Mouse (Mus musculus) layer of hippocampus, postnatal 36 days (tissue): ENCODE results near the gene Tbc1d20. TPM values are rescaled to one million over a fixed set of nuclear protein-coding genes. Genes with fewer than 3 reads are reported as not detected.

Experiments
- DNase-seq, 2 experiments: peaks; one replicate each; pipeline ENCODE4 v3.0.0; 2022
- total RNA-seq, 2 experiments: library from RNA; stranded (reverse); gene quantifications; 2 replicates each; pipeline ENCODE4 v1.2.3; 2021

Gene Tbc1d20
- total RNA-seq, 2 experiments from 2014 or later = 51.6 to 51.7 TPM

DNA sequence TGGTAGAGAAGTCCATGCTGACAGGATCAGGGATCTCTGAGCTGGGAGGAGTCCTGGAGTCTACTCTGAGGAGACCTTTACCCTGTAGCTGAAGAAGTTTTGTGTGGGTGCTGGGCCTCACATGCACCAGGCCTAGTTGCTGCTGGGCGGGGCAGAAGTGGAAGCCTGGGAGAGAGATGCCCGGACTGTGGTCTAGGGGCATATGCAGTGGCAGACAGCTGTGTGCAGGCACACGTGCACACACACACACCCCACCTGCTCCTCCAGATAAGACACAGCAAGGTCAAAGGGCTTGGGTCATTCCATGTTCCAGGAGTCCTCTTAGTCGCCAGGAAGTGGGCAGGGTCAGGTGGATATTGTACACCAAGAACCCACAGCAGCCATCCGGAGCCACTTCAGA lies 66.0 kb downstream of the Tbc1d20 start:
- no peak for DNase-seq

DNA sequence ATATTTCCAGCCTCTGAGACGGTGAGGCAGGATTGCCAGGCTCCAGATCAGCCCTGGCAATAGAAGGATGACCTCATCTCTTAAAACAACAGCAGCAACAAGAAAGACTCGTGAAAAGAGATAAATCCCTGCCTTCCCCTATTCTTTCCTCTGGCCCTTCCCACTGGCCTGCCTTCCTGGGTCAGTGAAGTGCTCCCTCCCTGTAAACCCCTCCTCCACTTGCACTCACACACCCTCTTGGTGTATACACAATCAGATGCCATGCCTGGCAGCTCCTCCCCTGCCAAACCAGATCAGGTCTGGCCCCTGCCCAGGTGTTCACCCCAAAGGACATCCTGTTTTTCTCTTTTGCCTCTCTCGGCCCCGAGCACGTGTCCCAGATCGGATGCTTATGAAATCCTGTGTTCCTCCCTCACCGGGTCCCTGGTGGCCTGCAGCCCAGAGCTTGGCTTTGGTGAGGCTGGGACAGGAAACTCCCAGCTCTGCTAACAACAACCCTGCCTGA lies 66.7 kb downstream of the Tbc1d20 start:
- no peak for DNase-seq

DNA sequence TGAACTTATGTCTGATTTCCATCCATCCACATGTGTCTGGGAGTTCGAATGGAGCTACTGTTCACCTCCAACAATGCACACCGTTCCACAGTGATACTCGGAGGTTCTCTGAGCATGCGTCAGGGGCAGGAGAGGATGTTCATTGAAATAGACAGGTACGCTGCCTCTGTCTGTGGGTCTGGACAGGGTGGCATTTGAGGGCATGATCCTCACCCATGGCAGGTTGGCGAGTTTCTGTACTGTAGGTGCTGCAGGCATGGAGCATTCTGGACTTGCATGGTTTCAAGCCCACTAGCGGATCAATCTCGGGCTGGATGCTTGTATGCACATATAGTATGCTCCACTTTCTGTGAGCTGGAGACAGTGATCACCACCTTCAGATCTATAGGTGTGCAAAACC lies 67.6 kb downstream of the Tbc1d20 start:
- DNase-seq = no peak

Other genes with a start within 250 kb of the Tbc1d20 start
- 10 to 100 TPM; 25.1 to 27.1 TPM for gene Scrt2, start 212.3 kb upstream of the Tbc1d20 start, total RNA-seq
- 10 to 100 TPM; 71.6 to 77.6 TPM for gene Srxn1, start 188.3 kb upstream of the Tbc1d20 start, total RNA-seq
- gene Tcf15, start 150.3 kb upstream of the Tbc1d20 start, total RNA-seq = 1 to 10 TPM; 2.9 to 4.3 TPM
- 100 to 1,000 TPM in 1 of 2 experiments, 10 to 100 TPM in 1; 98.3 to 101 TPM for gene Csnk2a1, start 67.0 kb upstream of the Tbc1d20 start, total RNA-seq
- 100 to 1,000 TPM; 103 to 109 TPM for gene Rbck1, start 38.8 kb downstream of the Tbc1d20 start, total RNA-seq
- under 1 TPM; 0.37 to 0.73 TPM for gene Trib3, start 50.2 kb downstream of the Tbc1d20 start, total RNA-seq
- gene Nrsn2, start 82.8 kb downstream of the Tbc1d20 start, total RNA-seq = 10 to 100 TPM; 67.2 to 85.4 TPM
- gene Sox12, start 104.2 kb downstream of the Tbc1d20 start, total RNA-seq = 10 to 100 TPM; 15.5 to 15.7 TPM
- gene Zcchc3, start 121.2 kb downstream of the Tbc1d20 start, total RNA-seq = 10 to 100 TPM in 1 of 2 experiments, 1 to 10 TPM in 1; 9.3 to 10.0 TPM
- 1 to 10 TPM; 2.5 to 2.6 TPM for gene 6820408C15Rik, start 121.8 kb downstream of the Tbc1d20 start, total RNA-seq
- gene Defb23, start 170.8 kb downstream of the Tbc1d20 start, total RNA-seq = not detected
- not detected for gene Defb20, start 183.2 kb downstream of the Tbc1d20 start, total RNA-seq
- gene Defb22, start 196.3 kb downstream of the Tbc1d20 start, total RNA-seq = not detected
- not detected for gene Defb26, start 217.9 kb downstream of the Tbc1d20 start, total RNA-seq
- not detected for gene Defb28, start 224.4 kb downstream of the Tbc1d20 start, total RNA-seq
- not detected for gene Defb29, start 246.3 kb downstream of the Tbc1d20 start, total RNA-seq